Mouse (Mus musculus) kidney, postnatal 25 days (tissue): ENCODE results near the gene Wipf3.

Experiments used
- DNase-seq, 2 experiments: peaks; one replicate each; pipeline ENCODE4 v3.0.0; 2021; ENCODE audit warnings: mixed read lengths in 2 of 2

Wipf3 gene

GRCm38 (mm10) chr6:54478646-54479324, 49.4 kb downstream of the Wipf3 start:
- peak; percentile 44 to 61 for DNase-seq

- DNase-seq = no peak
Measured at GRCm38 (mm10) chr6:54481390-54482112, 52.1 kb downstream of the Wipf3 start.

- DNase-seq = no peak
Measured at GRCm38 (mm10) chr6:54485000-54485399, 55.6 kb downstream of the Wipf3 start.

- no peak for DNase-seq
Measured at GRCm38 (mm10) chr6:54485435-54485901, 56.1 kb downstream of the Wipf3 start.

GRCm38 (mm10) chr6:54485973-54486569, 56.7 kb downstream of the Wipf3 start:
- DNase-seq = no peak

- DNase-seq = no peak
Measured at GRCm38 (mm10) chr6:54491074-54491473, 61.7 kb downstream of the Wipf3 start.

- no peak for DNase-seq
Measured at GRCm38 (mm10) chr6:54494097-54494496, 64.7 kb downstream of the Wipf3 start.

GRCm38 (mm10) chr6:54494612-54495398, 65.4 kb downstream of the Wipf3 start:
- DNase-seq = no peak

GRCm38 (mm10) chr6:54496214-54496613, 66.8 kb downstream of the Wipf3 start:
- DNase-seq = no peak

GRCm38 (mm10) chr6:54502661-54503115, 73.3 kb downstream of the Wipf3 start:
- no peak for DNase-seq

GRCm38 (mm10) chr6:54506318-54506717, 76.9 kb downstream of the Wipf3 start:
- no peak for DNase-seq

GRCm38 (mm10) chr6:54507002-54507401, 77.6 kb downstream of the Wipf3 start:
- DNase-seq = peak; percentile 46 to 57

GRCm38 (mm10) chr6:54507808-54508207, 78.4 kb downstream of the Wipf3 start:
- DNase-seq = no peak

- no peak for DNase-seq
Measured at GRCm38 (mm10) chr6:54508256-54508793, 78.9 kb downstream of the Wipf3 start.

- DNase-seq = no peak
Measured at GRCm38 (mm10) chr6:54509264-54509663, 79.9 kb downstream of the Wipf3 start.

- DNase-seq = no peak
Measured at GRCm38 (mm10) chr6:54512256-54512655, 82.9 kb downstream of the Wipf3 start.

GRCm38 (mm10) chr6:54516512-54517134, 87.2 kb downstream of the Wipf3 start:
- DNase-seq = no peak

- DNase-seq = no peak
Measured at GRCm38 (mm10) chr6:54518758-54519157, 89.4 kb downstream of the Wipf3 start.

GRCm38 (mm10) chr6:54528666-54529065, 99.3 kb downstream of the Wipf3 start:
- no peak for DNase-seq

GRCm38 (mm10) chr6:54530182-54530581, 100.8 kb downstream of the Wipf3 start:
- no peak for DNase-seq

GRCm38 (mm10) chr6:54531048-54531481, 101.7 kb downstream of the Wipf3 start:
- no peak for DNase-seq

- DNase-seq = no peak
Measured at GRCm38 (mm10) chr6:54535485-54535884, 106.1 kb downstream of the Wipf3 start.
